In genomic region chr13:34809536-34809935, GRCm38 (mm10) we compare ENCODE assay signal across 28 mouse cellular contexts.
"Had no signal": no experiment of that assay in that cellular context is flagged by ENCODE, and none has a peak within 500 bp of the region (broad histone marks: within the 10 kb centered on the region; RNA-seq: fewer than 3 reads in every experiment).

No protein-coding gene starts in this region.

- H3K27me3 ChIP-seq: limb, embryonic 12.5 days; limb, embryonic 13.5 days; limb, embryonic 15.5 days; liver, embryonic 12.5 days; liver, embryonic 13.5 days; liver, embryonic 15.5 days; lung, embryonic 15.5 days; megakaryocyte, embryonic 14.5 days; midbrain, embryonic 12.5 days; midbrain, embryonic 13.5 days; midbrain, embryonic 15.5 days; neural tube, embryonic 12.5 days had no signal

- DNase-seq: left cerebral cortex, postnatal 4 days; liver; liver, embryonic 13.5 days; liver, postnatal 0 days; lung, adult 18-20 months; lung, adult 2 months; lung, embryonic 14.5 days; lung, postnatal 10 days; lung, postnatal 14 days; lung, postnatal 36 days; lung, postnatal 4 days; midbrain, embryonic 14.5 days had no signal

- H3K4me1 ChIP-seq: megakaryocyte, embryonic 14.5 days had no signal

- H3K36me3 ChIP-seq: limb, embryonic 10.5 days; limb, embryonic 12.5 days; limb, embryonic 13.5 days; limb, embryonic 15.5 days; liver, embryonic 12.5 days; liver, embryonic 13.5 days; liver, embryonic 15.5 days; lung, embryonic 15.5 days; midbrain, embryonic 10.5 days; midbrain, embryonic 12.5 days; midbrain, embryonic 13.5 days; midbrain, embryonic 15.5 days; neural tube, embryonic 12.5 days had no signal

- H3K27ac ChIP-seq: limb, embryonic 10.5 days; limb, embryonic 12.5 days; limb, embryonic 13.5 days; limb, embryonic 15.5 days; liver, embryonic 12.5 days; liver, embryonic 13.5 days; liver, embryonic 14.5 days; liver, embryonic 15.5 days; lung, embryonic 15.5 days; macrophage; midbrain, embryonic 10.5 days; midbrain, embryonic 12.5 days; midbrain, embryonic 13.5 days; midbrain, embryonic 15.5 days; neural tube, embryonic 12.5 days had no signal

- H3K9me3 ChIP-seq: limb, embryonic 10.5 days; limb, embryonic 15.5 days; liver, embryonic 13.5 days; liver, embryonic 15.5 days; lung, embryonic 15.5 days; midbrain, embryonic 15.5 days had no signal

- H3K4me3 ChIP-seq: limb, embryonic 10.5 days; limb, embryonic 12.5 days; limb, embryonic 13.5 days; limb, embryonic 15.5 days; liver, embryonic 12.5 days; liver, embryonic 13.5 days; liver, embryonic 15.5 days; lung, embryonic 15.5 days; megakaryocyte, embryonic 14.5 days; midbrain, embryonic 10.5 days; midbrain, embryonic 12.5 days; midbrain, embryonic 13.5 days; midbrain, embryonic 15.5 days; myocyte; neural tube, embryonic 12.5 days had no signal
